Mouse (Mus musculus) left cerebral cortex, adult 9 months (tissue): Measurements from ENCODE around the gene Rasgrf1.

ENCODE experiments used
- DNase-seq, 2 experiments: peaks; one replicate each; pipeline ENCODE4 v3.0.0; 2022; ENCODE audit warnings: low spot score in 2 of 2

Rasgrf1 gene

DNA sequence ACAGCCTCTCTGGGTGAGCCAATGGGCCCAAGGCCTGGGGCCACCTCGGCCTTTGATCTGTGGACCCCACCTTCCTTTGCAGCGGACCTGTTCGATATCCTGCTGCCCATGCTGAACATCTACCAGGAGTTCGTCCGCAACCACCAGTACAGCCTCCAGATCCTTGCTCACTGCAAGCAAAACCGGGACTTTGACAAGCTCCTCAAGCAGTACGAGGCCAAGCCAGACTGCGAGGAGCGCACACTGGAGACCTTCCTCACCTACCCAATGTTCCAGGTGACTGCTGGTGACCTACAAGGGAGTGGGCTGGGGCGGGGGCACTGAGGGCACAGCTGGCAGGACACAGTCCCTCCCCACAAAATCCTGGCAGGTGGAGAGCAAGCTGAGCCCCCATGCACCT lies 60.6 kb downstream of the Rasgrf1 start:
- DNase-seq: no peak

DNA sequence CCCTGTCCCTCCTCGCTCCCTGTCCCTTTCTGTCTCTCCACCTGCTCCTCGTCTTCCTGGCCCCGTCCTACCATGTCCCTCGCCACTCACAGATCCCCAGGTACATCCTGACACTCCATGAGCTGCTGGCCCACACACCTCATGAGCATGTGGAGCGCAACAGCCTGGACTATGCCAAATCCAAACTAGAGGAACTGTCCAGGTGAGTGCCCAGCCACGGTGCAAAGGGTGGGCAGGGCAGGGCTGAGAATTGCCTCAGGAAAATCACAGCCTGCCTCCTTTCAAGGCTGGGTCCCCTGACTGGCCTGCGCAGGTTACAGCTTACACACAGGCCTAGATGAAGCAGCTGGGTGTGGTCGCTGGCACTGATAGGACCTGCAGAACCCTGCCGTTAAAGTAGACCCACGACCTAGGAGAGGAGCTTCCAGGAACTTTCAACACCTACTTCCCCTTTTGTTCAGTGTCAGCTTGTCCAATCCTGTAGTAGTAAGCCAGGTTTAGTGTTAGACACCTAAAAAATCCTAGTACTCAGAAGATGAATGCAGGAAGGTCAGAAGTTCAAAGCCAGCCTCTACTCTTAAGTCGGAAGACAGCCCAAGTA lies 61.3 kb downstream of the Rasgrf1 start:
- DNase-seq: no peak

DNA sequence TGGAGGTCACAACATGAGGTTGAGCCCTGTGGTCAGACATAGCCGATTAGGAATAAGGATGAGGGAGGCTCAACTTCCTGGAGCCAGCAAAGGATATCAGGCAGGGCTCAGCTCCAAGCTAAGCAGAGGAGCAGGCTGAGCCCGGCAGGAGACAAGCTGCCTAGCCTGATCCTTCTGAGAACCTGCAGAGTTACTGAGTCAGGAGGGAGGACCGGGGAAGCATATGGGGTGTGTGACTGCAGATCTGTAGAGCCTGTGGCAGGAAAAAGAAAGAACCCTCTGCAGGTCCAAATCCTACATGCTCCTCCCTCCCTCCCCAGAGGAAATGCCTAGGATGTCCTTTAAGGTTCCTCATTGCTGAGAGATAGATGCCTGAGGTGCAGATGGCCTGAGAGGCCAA lies 62.6 kb downstream of the Rasgrf1 start:
- no peak for DNase-seq

DNA sequence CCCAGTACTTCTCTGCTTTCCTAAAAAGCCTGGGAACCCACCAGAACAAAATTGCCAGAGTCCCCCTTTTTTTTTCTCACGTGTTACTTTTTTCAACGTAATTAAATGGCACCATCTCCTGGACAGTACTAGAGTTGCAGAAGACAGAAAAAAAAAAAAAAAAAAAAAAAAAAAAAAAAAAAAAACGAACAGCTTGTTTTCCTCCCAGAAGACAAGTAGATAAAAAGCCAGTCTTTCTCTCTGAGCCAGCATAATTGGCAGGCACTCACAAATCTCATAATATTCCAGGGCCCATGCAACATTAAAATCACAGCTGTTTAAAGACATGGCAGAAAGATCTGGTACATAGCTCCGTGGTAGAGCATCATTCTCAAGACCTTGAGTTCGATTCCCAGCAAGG lies 64.1 kb downstream of the Rasgrf1 start:
- DNase-seq: no peak

DNA sequence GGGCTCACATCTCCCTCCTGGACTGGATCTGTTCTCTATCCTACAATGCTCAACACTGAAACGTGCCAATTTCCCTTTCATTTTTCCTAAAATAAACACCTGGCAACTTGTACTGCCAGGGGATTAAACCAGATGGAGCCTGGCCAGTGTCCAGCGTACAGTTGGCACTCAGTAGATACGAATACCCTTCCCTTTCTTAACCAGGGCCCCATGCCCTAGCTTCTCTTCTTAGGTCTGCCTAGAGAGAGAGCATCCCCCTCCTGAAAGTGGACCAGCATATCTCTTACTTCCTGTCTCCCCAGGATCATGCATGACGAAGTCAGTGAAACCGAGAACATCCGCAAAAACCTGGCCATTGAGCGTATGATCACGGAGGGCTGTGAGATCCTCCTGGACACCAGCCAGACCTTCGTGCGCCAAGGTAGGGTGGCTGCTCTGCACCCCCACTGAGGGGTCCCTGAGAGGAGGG lies 64.8 kb downstream of the Rasgrf1 start:
- no peak for DNase-seq

DNA sequence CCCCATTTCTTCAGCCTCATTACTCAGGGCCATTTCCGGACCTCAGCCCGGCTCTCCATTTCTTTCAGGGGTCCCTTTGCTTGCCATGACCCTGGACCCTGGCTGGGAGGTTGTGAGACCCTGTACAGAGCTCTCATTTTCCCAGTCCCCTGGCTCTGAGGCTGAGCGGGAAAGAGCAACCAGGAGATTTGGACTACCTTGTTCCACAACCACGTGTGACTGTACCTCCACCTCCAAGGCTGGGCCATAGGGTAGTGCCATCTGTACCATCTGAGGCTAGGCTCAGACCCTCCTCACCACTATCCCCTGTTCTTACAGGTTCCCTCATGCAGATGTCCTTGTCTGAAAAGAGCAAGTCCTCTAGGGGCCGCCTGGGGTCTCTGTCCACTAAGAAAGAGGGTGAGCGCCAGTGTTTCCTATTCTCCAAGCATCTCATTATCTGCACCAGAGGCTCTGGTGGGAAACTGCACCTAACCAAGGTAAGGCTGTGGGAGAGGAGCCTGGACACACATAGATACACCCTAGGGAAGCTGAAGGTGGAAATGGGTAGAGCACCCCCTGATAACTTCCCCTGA lies 66.7 kb downstream of the Rasgrf1 start:
- DNase-seq: no peak

DNA sequence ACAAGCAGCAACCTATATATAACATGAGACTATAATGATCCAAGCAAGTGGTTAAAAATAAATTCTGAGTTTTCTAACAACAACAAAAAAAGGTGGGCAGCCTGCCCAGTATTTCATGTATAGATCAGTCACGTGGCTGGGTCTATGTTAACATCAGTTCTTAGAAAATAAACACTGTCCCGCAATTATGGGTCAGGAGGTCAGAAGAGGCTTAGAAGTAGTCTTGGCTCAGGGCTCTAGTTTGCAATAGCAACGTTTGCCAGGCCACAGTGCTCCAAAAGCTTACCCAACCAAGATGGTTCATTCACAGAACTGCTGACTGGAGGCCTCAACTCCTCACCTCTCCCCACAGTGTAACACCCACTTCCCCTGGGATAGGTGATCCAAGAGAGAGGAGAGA lies 69.5 kb downstream of the Rasgrf1 start:
- no peak for DNase-seq

DNA sequence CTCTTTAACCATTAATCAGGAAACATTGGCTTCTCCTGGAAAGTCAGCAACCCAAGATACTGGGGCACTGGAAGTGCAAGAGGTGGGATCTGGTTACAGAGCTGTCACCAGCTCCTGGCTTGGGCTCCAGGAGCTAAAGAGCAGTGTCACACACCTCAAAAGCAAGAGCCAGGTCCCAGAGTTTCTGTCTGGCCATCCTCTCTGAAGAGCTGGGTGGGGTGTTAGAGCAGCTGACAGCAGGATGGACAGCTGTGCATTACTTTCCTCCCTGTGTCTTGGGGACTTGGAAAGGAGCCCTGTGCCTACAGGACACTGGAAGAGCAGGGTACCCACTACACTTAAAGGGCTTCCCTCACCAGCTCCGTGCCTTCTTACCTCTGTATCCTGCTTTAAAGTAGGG lies 72.5 kb downstream of the Rasgrf1 start:
- DNase-seq: no peak

DNA sequence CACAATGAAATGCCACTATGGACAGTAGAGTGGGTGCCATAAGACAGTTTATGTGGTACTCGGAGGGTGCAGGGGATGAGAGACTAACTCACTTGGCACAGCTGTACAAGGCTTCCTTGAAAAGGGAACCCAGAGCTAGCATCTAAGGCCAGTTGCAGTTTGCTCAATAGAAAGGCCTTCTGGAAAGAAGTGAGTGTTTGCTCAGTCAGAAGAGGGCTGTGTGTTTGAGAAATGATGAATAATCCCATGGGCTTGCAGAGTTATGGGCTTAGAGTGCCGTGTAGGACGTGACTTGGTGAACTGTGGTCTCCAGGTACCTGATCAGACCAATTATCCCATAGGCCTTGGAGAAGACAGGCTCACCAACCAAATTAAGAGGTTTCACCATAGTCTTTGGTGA lies 78.3 kb downstream of the Rasgrf1 start:
- DNase-seq: no peak

DNA sequence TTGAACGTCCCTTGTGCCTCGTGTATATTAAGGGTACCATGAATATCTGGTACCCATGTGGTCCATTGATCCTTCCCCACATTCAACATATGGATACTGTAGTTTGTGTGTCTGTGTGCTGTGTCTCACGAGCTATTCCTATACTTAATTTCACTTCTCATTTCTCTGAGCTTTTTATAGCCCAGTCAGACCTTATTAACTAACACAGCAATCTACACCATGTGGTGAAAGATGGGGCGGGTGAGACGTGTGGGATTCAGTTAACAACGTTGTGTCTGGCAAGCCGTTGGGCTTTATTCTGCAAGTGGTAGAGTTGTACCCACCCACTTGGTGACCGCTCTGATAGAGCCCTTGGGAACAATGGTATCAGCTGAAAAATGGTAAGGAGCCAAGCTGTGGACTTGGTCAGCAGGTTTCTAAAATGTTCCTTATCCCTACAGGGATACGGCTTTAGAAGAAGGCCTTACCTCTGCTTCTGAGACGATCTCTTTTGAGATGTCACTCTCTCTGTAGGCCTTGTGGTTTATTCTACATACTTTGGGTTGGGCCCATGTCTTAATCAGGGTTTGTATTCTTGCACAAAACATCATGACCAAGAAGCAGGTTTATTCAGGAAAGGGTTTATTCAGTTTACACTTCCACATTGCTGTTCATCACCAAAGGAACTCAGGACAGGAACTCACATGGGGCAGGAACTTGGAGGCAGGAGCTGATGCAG lies 79.3 kb downstream of the Rasgrf1 start:
- DNase-seq: no peak

DNA sequence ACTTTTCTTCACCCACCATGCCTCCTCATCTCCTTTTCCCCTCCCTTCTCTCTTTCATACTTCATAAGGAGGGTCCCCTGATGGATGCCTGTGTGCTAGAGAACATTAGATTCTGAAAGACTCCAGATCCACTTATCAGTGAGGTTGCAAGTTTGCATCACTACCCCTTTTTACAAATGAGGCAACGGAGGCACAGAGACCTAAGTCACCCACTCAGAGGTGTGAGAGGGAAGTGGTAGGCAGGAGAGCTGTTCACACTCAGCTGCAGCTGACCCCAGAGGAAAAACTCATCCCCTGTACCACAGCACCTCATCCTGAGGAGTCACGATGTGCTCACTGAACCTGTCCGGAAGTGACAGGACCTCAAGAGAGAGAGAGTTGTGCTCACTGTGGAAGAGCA lies 96.7 kb downstream of the Rasgrf1 start:
- no peak for DNase-seq

DNA sequence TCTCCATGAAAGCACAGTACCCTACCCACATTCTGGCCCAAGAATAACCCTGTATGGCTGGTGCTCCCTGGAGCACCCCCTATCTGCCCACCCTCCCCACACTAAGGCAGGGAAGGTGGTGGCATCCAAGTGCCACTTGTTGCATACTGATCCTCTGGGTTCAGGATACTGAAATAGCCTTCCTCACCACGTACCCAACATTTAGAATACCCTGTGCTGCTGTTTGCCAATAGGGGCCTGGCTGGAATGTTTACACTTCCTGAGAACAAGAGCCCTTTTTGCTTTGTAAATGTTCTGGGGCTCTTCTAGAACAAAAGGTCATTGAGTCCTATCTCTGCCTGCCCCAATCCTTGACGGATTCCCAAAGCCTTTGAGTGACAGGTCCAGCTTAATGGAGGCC lies 97.4 kb downstream of the Rasgrf1 start:
- no peak for DNase-seq

DNA sequence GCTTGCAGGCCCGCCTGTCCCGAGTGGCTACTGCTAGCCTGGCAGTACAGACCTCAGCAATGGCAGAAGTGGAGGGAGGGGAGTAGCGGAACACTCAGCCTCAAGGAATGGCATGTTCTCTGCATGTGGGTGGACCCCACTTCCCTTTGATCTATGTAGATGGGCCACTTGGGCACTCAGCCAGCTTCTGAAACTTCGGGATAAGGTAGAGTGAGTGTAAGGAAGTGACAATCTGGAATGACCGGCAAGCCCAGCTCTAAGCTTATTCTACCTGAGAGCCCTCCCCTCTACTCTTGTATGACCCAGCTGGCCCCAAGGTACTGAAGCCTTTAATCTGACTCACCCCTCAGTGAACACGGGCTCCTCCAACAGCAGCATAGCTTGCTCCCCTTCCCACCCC lies 98.4 kb downstream of the Rasgrf1 start:
- no peak for DNase-seq

DNA sequence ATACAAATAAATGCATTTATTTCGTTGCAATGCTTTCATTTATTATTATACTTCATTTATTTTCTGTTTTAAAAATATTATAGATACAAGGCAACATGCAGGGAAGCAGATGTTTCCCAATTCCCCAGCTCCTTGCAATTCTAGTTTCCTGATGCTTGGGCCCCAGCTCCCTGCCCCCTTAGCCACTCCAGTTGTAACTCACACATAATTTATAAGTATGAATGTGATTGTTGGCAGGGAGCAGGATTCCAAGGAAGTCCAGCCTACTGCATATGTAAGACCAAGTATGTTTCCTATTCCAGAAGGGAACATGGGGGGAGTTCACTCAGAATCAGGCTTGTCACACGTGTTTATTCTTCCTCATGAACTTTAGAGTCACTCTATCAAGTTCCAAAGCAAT lies 102.1 kb downstream of the Rasgrf1 start:
- no peak for DNase-seq

DNA sequence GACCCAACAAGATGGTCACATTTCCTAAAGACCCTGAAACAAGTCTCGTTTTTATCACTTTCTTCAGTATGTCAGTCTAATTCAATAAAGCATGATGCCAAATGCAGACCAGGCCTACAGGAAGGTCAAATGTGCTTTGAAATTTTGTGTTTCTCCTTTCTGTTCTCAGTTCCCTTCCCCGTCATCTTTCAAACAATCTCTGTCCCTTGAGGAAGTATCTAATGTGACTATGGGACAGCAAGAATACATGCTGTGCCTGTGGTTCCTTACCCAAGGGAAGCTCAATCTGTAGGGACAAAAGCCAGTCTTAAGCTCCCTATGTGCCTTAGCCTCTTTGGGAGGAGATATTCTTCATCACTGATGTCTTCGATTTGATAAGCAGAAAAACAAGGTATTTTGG lies 104.9 kb downstream of the Rasgrf1 start:
- DNase-seq: no peak

DNA sequence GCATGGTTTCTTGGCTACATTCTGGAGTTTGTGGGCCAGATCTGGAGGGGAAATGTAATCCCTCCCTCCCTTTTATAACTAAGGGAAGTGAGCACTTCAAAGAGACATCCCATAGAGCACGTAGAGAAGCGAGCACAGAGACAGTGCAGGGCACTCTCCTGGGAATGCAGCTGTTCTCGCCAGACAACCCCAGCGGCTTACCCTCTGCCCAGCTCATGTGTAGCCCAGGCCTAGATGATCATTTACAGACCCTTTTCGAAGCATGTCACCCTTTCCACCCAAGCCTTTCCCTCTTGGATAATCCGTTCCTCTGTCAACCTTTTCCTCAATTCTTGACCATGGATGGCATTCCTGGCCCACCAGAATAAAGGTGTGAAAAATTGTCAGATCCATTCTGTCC lies 106.5 kb downstream of the Rasgrf1 start:
- no peak for DNase-seq

DNA sequence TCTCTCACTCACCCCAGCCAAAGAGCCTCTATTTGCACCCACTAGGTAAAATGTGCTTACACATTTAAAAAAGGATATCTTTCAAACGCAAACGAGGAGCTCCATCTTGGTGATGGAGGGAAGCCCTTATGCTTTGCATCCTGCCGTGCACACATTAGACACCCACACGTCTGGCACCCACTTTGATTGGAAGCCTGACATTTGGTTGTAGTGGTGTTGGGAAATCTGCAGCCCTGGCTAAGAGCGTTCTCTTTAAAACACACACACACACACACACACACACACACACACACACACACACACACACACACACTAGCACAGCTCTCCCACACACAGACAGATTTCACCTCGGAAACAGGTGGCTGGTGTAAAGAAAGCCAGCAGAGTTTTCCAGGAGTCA lies 111.2 kb downstream of the Rasgrf1 start:
- DNase-seq: peak; percentile 19 to 73

DNA sequence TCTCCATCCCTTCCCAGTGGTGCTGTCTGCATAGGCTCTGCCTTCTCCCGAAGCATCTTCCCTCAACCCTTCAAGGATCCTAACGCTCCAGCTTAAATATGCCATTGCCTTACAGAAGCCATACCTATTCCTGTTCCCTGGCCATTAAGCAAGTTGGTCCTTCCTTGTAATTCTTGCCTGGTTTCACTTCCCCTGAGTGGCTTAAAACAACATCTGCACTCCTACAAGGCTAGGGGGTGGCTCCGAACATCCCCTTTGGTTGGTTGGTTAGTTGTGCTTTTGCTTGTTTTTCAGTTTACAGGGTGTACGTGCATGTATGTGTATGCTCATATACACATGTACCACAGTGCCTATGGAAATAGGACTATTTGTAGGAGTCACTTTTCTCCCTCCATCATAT lies 111.7 kb downstream of the Rasgrf1 start:
- no peak for DNase-seq

DNA sequence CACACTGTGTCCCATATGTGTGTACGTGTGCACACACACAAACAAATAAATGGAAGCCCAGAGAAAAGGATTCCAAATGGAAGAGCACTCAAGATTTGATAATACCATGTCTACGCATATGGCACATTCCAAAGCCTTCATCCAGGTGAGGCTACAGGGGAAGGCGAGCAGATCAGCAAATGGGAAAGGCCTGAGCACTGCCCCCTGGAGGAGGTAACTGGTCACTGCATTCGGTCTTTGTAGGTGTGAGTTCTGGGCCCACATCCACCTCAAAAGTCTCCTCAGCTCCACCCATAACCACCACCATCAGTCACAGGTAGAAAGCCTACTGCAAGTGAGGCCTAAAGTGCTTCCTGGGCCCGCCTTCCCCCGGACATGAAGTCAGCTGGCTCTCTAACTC lies 118.0 kb downstream of the Rasgrf1 start:
- no peak for DNase-seq

DNA sequence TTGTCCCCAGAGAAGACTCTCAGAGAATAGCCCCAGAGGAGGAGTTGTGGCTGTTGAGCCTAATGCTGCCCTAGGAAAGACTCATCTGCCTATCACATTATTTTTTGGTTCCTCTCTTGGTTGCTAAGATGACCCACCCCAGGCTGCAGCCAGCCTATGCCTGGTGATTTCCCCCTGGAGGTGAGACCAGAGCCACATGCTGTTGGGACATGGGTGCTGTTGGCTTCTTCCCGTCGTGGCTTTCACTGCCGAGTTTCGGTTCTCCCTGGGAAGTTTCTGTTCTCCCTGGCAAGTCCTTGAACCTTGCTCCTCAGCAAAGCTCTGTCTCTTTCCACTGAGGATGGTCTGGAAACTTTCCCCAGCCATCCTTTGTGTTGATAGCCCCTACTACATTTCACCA lies 124.2 kb downstream of the Rasgrf1 start:
- peak in 1 of 2 experiments; percentile 31 for DNase-seq

DNA sequence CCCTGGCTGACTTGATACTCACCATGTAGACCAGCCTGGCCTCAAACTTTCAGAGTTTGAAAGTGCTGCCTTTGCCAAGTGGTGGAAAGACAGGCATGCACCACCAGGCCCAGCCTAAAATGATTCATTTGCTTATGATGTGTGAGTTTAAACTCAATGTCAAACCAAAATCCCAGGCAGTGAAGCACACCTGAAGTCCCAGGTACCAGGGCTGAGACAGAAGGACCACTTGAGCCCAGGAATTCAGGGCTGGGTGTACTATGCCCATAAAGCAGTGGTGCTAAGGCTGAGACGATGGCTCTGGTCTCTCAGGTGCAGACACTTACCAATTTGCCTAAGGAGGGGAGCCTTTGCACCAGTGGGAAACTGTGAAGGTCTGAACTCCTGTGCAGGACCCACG lies 125.5 kb downstream of the Rasgrf1 start:
- no peak for DNase-seq

DNA sequence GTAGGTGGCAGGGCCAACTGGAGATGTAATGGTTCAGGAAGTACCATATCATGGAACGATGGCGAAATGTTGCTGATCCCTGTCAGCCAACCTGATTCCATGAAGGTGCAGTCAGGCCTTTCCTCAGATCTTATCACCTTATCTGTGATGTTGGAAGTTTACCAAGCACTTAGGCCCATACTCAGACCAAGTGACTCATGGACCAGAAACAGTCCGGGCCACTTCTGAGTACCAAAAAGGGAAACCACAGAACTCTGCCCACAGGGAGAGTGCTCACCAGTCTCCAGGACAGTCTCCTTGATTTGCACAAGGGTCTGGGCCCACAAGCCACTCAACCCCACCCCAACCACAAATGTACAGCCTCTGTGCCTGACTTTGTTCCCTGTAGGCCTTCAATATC lies 126.1 kb downstream of the Rasgrf1 start:
- DNase-seq: no peak

DNA sequence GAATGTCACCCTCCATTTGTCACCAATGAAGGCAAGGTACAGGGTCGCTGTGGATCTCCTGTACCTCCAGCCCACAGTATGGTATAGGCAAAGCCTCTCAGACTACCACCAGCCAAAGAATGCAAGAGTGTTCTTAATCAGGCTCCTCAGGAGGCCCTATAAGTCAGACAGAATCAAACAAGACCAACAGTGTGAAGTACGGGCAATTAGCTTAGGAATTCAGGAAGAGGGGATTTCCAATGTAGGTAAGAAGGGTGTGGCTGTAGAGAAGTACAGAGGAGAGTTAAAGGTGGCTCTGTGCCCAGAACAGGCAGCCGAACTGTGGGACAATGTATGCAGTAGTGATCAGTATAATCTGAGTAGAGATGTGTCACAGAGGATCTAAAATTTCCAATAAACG lies 126.6 kb downstream of the Rasgrf1 start:
- no peak for DNase-seq

DNA sequence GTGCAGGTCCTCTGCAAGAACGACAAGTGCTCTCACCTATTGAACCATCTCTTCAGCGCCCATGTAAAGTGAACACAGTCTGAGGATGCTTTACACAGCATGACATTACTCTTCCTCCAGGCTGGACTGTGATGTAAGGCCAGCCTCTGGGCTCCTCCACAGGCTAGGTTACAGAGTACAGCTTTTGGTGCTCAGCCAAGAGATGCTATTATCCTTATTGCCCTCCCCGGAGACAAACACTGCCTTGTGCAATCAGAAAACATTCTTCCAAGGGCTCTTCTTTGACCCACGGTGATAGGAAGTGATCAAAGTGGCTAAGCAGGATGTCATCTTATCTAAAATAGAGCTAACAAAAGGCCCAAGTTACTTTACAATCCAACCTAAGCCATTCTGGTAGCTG lies 128.8 kb downstream of the Rasgrf1 start:
- DNase-seq: no peak
